Mouse (Mus musculus) heart, adult 2 months (tissue): ENCODE measurements around the gene Tyk2.

Source experiments
- CTCF ChIP-seq: fragments of 200-600 bp; IDR thresholded peaks from 2 replicates; pipeline ENCODE4 v1.8.1; 2022; ENCODE audit warnings: antibody characterized with exemption, mild to moderate bottlenecking, moderate library complexity
- EP300 ChIP-seq: fragments of 200-500 bp; IDR thresholded peaks from 2 replicates; pipeline ENCODE4 v1.6.1; 2011; ENCODE audit warnings: low read depth, low read length, control low read depth; ENCODE audit not compliant: insufficient read depth
- POLR2A ChIP-seq: fragments of 200-500 bp; IDR thresholded peaks from 2 replicates; pipeline ENCODE4 v1.6.1; 2011; ENCODE audit warnings: mild to moderate bottlenecking, low read depth, low read length, control low read depth; ENCODE audit not compliant: insufficient read depth

GRCm38 (mm10) chr9:21164072-21164471, 33.0 kb upstream of the Tyk2 start:
- TF ChIP-seq CTCF (no peak), POLR2A (no peak), EP300 (no peak)
